Mouse (Mus musculus) adrenal gland, postnatal 0 days (tissue): ENCODE results near the gene Gm9508. TPM values are rescaled to one million over a fixed set of nuclear protein-coding genes. Genes with fewer than 3 reads are reported as not detected.

Experiments
- polyA plus RNA-seq: library from polyadenylated mRNA; unstranded; fragments of >200 nt; fragmentation: Nextera tagmentation; extraction: Ambion mirVana; gene quantifications from 2 replicates; pipeline ENCODE4 v1.2.1, GENCODE M21; 2015

Gm9508 gene
- not detected in 2 replicates for polyA plus RNA-seq

GRCm38 (mm10) chr10:77697133-77697532 is at the start of gene Gm9508:
Gene Gm9508, minus strand, starts transcription at chr10:77697233.

DNA sequence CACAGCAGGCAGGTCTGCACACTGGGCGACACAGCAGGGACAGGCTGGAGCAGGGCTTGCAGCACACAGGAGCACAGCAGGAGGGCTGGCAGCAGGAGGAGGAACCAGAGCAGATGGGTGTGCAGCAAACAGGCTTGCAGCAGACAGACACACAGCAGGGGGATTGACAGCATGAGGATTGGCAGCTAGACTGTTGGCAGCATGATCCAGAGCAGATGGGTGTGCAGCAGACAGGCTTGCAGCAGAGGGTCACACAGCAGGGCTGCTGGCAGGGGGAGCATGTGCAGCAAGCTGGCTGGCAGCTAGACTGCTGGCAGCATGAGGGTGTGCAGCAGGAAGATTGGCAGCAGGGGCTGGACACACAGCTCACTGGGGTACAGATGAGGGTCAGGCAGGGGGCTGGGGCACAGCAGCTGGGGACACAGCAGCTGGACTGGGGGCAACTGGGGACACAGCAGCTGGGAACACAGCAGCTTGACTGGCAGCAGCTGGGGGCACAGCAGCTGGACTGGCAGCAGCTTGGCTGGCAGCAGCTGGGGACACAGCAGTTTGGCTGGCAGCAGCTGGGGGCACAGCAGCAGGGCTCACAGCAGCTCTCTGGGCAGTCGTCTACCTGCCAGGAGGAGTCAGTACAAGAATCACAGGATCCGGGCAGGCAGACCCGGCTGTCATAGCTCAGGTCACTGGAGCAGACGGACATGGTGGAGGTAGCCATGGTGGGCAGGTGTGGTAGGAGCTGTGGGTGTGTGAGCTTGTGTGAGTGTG is 45.1 kb upstream of the Gm9508 start, which contains the start of gene Gm18596:
Gene Gm18596, minus strand, starts transcription at position 715 of the 765 bp plus-strand sequence.

DNA sequence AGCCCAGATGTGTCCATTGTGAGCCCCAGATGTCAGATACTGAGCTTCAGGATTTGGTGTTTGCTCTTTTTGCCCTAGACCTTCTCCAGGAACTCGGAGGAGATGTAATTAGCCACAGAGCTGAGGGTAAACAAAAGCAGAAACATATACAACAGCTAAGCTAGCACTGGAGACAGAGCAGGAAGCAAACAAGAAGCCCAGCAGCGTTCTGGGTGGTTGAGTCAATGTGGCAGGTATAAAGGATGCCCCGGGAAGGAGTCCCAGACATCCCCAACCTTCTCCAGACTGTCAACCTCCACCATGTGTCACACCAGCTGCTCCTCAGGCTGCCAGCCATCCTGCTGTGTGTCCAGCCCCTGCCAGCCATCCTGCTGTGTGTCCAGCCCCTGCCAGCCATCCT is 29.2 kb upstream of the Gm9508 start, which contains the start of gene Gm10100:
Gene Gm10100, plus strand, starts transcription at position 301 of the 400 bp plus-strand sequence.

GRCm38 (mm10) chr10:77720299-77720698 is 23.3 kb upstream of the Gm9508 start, which contains the start of gene Krtap12-1:
Gene Krtap12-1, plus strand, starts transcription at chr10:77720599.

DNA sequence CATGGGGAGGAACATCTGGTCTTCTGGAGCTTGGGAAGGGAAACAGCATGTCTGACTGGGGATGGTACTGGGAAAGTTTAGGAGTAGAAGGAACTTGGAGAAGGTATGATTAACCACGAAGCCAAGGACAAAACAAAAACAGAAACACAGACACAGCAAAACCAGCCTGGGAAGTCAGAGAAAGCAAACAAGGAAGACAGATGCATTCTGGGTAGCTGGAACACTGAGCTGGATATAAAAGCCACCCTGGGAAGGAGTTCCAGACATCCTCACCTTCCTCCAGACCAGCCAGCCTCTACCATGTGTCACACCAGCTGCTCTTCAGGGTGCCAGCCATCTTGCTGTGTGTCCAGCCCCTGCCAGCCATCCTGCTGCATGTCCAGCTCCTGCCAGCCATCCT is 18.5 kb upstream of the Gm9508 start, which contains the start of gene Gm10142:
Gene Gm10142, plus strand, starts transcription at position 301 of the 400 bp plus-strand sequence.

GRCm38 (mm10) chr10:77711157-77711556 is 14.1 kb upstream of the Gm9508 start, which contains the start of gene Gm10024:
Gene Gm10024, plus strand, starts transcription at chr10:77711457.

GRCm38 (mm10) chr10:77706326-77706725 is 9.3 kb upstream of the Gm9508 start, which contains the start of gene Gm10272:
Gene Gm10272, plus strand, starts transcription at chr10:77706626.

GRCm38 (mm10) chr10:77690356-77690807 is 6.7 kb downstream of the Gm9508 start, which contains the start of gene Gm19402:
Gene Gm19402, minus strand, starts transcription at chr10:77690757.

GRCm38 (mm10) chr10:77685895-77686664 is 11.0 kb downstream of the Gm9508 start, which contains the start of gene Tspear:
Gene Tspear, plus strand, starts transcription at chr10:77686569.

Other genes with a start within 250 kb of the Gm9508 start
- gene Fam207a, start 181.4 kb downstream of the Gm9508 start, polyA plus RNA-seq, result 27.9 and 33.9 TPM in 2 replicates
- 3.9 and 4.6 TPM in 2 replicates for gene Itgb2, start 167.0 kb downstream of the Gm9508 start, polyA plus RNA-seq
- gene Pttg1ip, start 115.5 kb downstream of the Gm9508 start, polyA plus RNA-seq, result 155 and 186 TPM in 2 replicates
- 224 and 242 TPM in 2 replicates for gene Sumo3, start 91.1 kb downstream of the Gm9508 start, polyA plus RNA-seq
- gene Gm49325, start 91.0 kb downstream of the Gm9508 start, polyA plus RNA-seq, result 14.8 and 15.0 TPM in 2 replicates
- 46.7 and 55.5 TPM in 2 replicates for gene Ube2g2, start 75.0 kb downstream of the Gm9508 start, polyA plus RNA-seq
- gene Tspear, start 10.7 kb downstream of the Gm9508 start, polyA plus RNA-seq, result 0.44 and 0.91 TPM in 2 replicates
- gene Gm19402, start 6.5 kb downstream of the Gm9508 start, polyA plus RNA-seq, result not detected in 2 replicates
- gene Gm10272, start 9.4 kb upstream of the Gm9508 start, polyA plus RNA-seq, result not detected in 2 replicates
- not detected in 2 replicates for gene Gm10024, start 14.2 kb upstream of the Gm9508 start, polyA plus RNA-seq
- not detected in 2 replicates for gene Gm10142, start 18.6 kb upstream of the Gm9508 start, polyA plus RNA-seq
- gene Krtap12-1, start 23.4 kb upstream of the Gm9508 start, polyA plus RNA-seq, result not detected in 2 replicates
- gene Gm10100, start 29.3 kb upstream of the Gm9508 start, polyA plus RNA-seq, result not detected in 2 replicates
- not detected in 2 replicates for gene Gm18596, start 45.4 kb upstream of the Gm9508 start, polyA plus RNA-seq
- not detected in 2 replicates for gene Gm9736, start 54.1 kb upstream of the Gm9508 start, polyA plus RNA-seq
- gene Gm3233, start 62.4 kb upstream of the Gm9508 start, polyA plus RNA-seq, result not detected in 2 replicates
- not detected in 2 replicates for gene Gm3238, start 74.1 kb upstream of the Gm9508 start, polyA plus RNA-seq
- not detected in 2 replicates for gene Gm7138, start 79.7 kb upstream of the Gm9508 start, polyA plus RNA-seq
- not detected in 2 replicates for gene Gm3250, start 85.3 kb upstream of the Gm9508 start, polyA plus RNA-seq
- gene Gm7137, start 91.0 kb upstream of the Gm9508 start, polyA plus RNA-seq, result not detected in 2 replicates
- gene Gm9639, start 97.8 kb upstream of the Gm9508 start, polyA plus RNA-seq, result not detected in 2 replicates
- not detected in 2 replicates for gene Gm19668, start 101.9 kb upstream of the Gm9508 start, polyA plus RNA-seq
- gene Gm9507, start 114.6 kb upstream of the Gm9508 start, polyA plus RNA-seq, result not detected in 2 replicates
- gene Gm2696, start 117.4 kb upstream of the Gm9508 start, polyA plus RNA-seq, result not detected in 2 replicates
- gene Krtap10-4, start 129.9 kb upstream of the Gm9508 start, polyA plus RNA-seq, result not detected in 2 replicates
- not detected in 2 replicates for gene Krtap10-10, start 138.7 kb upstream of the Gm9508 start, polyA plus RNA-seq
- gene Gm36176, start 149.6 kb upstream of the Gm9508 start, polyA plus RNA-seq, result not detected in 2 replicates
- not detected in 2 replicates for gene Gm10318, start 155.6 kb upstream of the Gm9508 start, polyA plus RNA-seq
- gene Gm3285, start 164.7 kb upstream of the Gm9508 start, polyA plus RNA-seq, result not detected in 2 replicates
- gene Lrrc3, start 205.3 kb upstream of the Gm9508 start, polyA plus RNA-seq, result 4.3 and 8.2 TPM in 2 replicates